Mouse (Mus musculus) left cerebral cortex, postnatal 25 days (tissue): ENCODE measurements at regions not wholly inside any gene's neighbourhood (a gene's known extent, or its start where the extent isn't known, plus 50 kb on each side); places are given as distances from the start of the nearest gene placed in this dataset.

Experiments used
- DNase-seq, 2 experiments: peaks; one replicate each; pipeline ENCODE4 v3.0.0; 2022; ENCODE audit warnings: low spot score in 2 of 2, mixed read lengths in 1 of 2
- intact Hi-C: fragments of 180-260 bp; cut with DNase I; formaldehyde crosslinking; loops from one replicate; pipeline ENCODE4 v1.15.1; 2025

- no peak for DNase-seq
- intact Hi-C loops = no loop called here
Observed at GRCm38 (mm10) chr8:102575523-102575922, 209.9 kb downstream of the Cdh11 start.

- DNase-seq = no peak
- intact Hi-C loops = no loop called here
Observed at GRCm38 (mm10) chr8:102567779-102568178, 217.7 kb downstream of the Cdh11 start.

GRCm38 (mm10) chr8:102554213-102554612 lies 231.2 kb downstream of the Cdh11 start:
- intact Hi-C loops = no loop called here
- DNase-seq = no peak

GRCm38 (mm10) chr8:102553348-102553935 lies 232.0 kb downstream of the Cdh11 start:
- intact Hi-C loops = loop anchor here (1.0 kb wide), 1 partner anchor 65 kb away; no protein-coding TSS in a partner anchor
- peak; percentile 42 to 85 for DNase-seq

- DNase-seq = no peak
- intact Hi-C loops = no loop called here
Observed at GRCm38 (mm10) chr8:102538886-102539285, 246.6 kb downstream of the Cdh11 start.

GRCm38 (mm10) chr8:102538068-102538467 lies 247.4 kb downstream of the Cdh11 start:
- DNase-seq = no peak
- intact Hi-C loops = no loop called here

- no peak for DNase-seq
- intact Hi-C loops = loop anchor here (10.0 kb wide), 1 partner anchor 266 kb away; the partner anchor contains the start of gene Cdh11
Observed at GRCm38 (mm10) chr8:102518446-102518845, 267.0 kb downstream of the Cdh11 start.

- DNase-seq = peak in 1 of 2 experiments; percentile 19
- intact Hi-C loops = loop anchor here (10.0 kb wide), 1 partner anchor 269 kb away; the partner anchor contains the start of gene Cdh11
Observed at GRCm38 (mm10) chr8:102515748-102516147, 269.7 kb downstream of the Cdh11 start.

- intact Hi-C loops = loop anchor here (10.0 kb wide), 1 partner anchor 270 kb away; the partner anchor contains the start of gene Cdh11
- DNase-seq = no peak
Observed at GRCm38 (mm10) chr8:102514805-102515424, 270.5 kb downstream of the Cdh11 start.

- no peak for DNase-seq
- intact Hi-C loops = no loop called here
Observed at GRCm38 (mm10) chr8:102500751-102501150, 284.7 kb downstream of the Cdh11 start.

GRCm38 (mm10) chr8:102500202-102500601 lies 285.2 kb downstream of the Cdh11 start:
- DNase-seq = no peak
- intact Hi-C loops = no loop called here

GRCm38 (mm10) chr8:102499091-102499490 lies 286.4 kb downstream of the Cdh11 start:
- DNase-seq = no peak
- intact Hi-C loops = loop anchor here (10.0 kb wide), 1 partner anchor 146 kb away; no protein-coding TSS in a partner anchor

GRCm38 (mm10) chr8:102497160-102497559 lies 288.3 kb downstream of the Cdh11 start:
- intact Hi-C loops = loop anchor here (10.0 kb wide), 1 partner anchor 148 kb away; no protein-coding TSS in a partner anchor
- DNase-seq = no peak

GRCm38 (mm10) chr8:102496698-102497097 lies 288.7 kb downstream of the Cdh11 start:
- intact Hi-C loops = loop anchor here (10.0 kb wide), 1 partner anchor 148 kb away; no protein-coding TSS in a partner anchor
- DNase-seq = no peak

GRCm38 (mm10) chr8:102496021-102496420 lies 289.4 kb downstream of the Cdh11 start:
- intact Hi-C loops = loop anchor here (10.0 kb wide), 1 partner anchor 149 kb away; no protein-coding TSS in a partner anchor
- no peak for DNase-seq

- intact Hi-C loops = loop anchor here (10.0 kb wide), 1 partner anchor 154 kb away; no protein-coding TSS in a partner anchor
- no peak for DNase-seq
Observed at GRCm38 (mm10) chr8:102491015-102491414, 294.4 kb downstream of the Cdh11 start.

GRCm38 (mm10) chr8:102488284-102488683 lies 297.2 kb downstream of the Cdh11 start:
- intact Hi-C loops = loop anchor here (1.0 to 5.0 kb wide), 4 partner anchors 65 to 1539 kb away; no protein-coding TSS in a partner anchor
- DNase-seq = peak in 1 of 2 experiments; percentile 74

GRCm38 (mm10) chr8:102487796-102488195 lies 297.6 kb downstream of the Cdh11 start:
- peak; percentile 49 to 96 for DNase-seq
- intact Hi-C loops = loop anchor here (1.0 to 5.0 kb wide), 4 partner anchors 66 to 1540 kb away; no protein-coding TSS in a partner anchor

GRCm38 (mm10) chr8:102475166-102475802 lies 310.2 kb downstream of the Cdh11 start:
- intact Hi-C loops = no loop called here
- DNase-seq = no peak

- intact Hi-C loops = no loop called here
- peak in 1 of 2 experiments; percentile 39 for DNase-seq
Observed at GRCm38 (mm10) chr8:102474192-102474591, 311.2 kb downstream of the Cdh11 start.
